Mouse (Mus musculus): Measurements from ENCODE around the gene Xxylt1. TPM values are rescaled to one million over a fixed set of nuclear protein-coding genes. Genes with fewer than 3 reads are reported as not detected.

Xxylt1 gene
- total and polyA plus RNA-seq, 3 experiments = 21.5 to 45.7 (median 35.1) TPM

GRCm38 (mm10) chr16:30992568-30992967 lies 88.7 kb downstream of the Xxylt1 start:
- no peak for DNase-seq (ENCODE audit: extremely low read depth)
- Histone ChIP-seq H3K36me3 (replicated peaks in 1 of 2; ENCODE audit: control insufficient read depth in 1 of 2, insufficient read depth in 1 of 2, low read length in 1 of 2) (peaks cover 0 to 28% of the 10 kb centered on the region in 2 experiments), H3K27ac (ENCODE audit: insufficient read depth, low read depth) (no peak overlapping the region), H3K9me3 (replicated peaks; ENCODE audit: low read length) (no peaks in the 10 kb centered on the region), H3K4me1 (ENCODE audit: control insufficient read depth in 1 of 2, insufficient read depth in 2 of 2) (peaks cover 17 to 89% of the 10 kb centered on the region in 2 experiments), H3K79me2 (replicated peaks; ENCODE audit: control insufficient read depth, extremely low read depth, insufficient read depth, poor library complexity, severe bottlenecking) (no peaks in the 10 kb centered on the region), H3K9ac (ENCODE audit: insufficient read depth, low read depth) (no peak overlapping the region), H3K4me3 (replicated peaks in 1 of 3; ENCODE audit: low read depth in 2 of 3, low read length in 2 of 3, poor library complexity in 1 of 3) (no peak overlapping the region), H3K27me3 (replicated peaks) (no peaks in the 10 kb centered on the region), H3K4me2 (ENCODE audit: insufficient read depth, low read depth, poor library complexity, severe bottlenecking) (no peak overlapping the region)
- dilution Hi-C loops (cut with MboI; ENCODE audit: extremely low pct_ligation_motif_present, extremely low pct_unique_long_range_greater_than_20kb, low sequenced_read_pairs) = no loop called here
- in situ Hi-C loops (cut with MboI; ENCODE audit: low pct_ligation_motif_present, low pct_unique_long_range_greater_than_20kb, low sequenced_read_pairs) = no loop called here
- TF ChIP-seq JUN (IDR thresholded peaks at IDR 0.05; ENCODE audit: insufficient read depth, low read depth, low read length) = no peak
- TF ChIP-seq E2F4 (IDR thresholded peaks at IDR 0.05; ENCODE audit: insufficient replicate concordance, low read depth, low read length) = no peak
- no peak for TF ChIP-seq TBP (conservative IDR thresholded peaks at IDR 0.05; ENCODE audit: low read depth, low read length)

- no peak for TF ChIP-seq MAZ (IDR thresholded peaks at IDR 0.05; ENCODE audit: low read depth, low read length)
- Histone ChIP-seq H3K9me3 (replicated peaks; ENCODE audit: low read length) (no peaks in the 10 kb centered on the region), H3K4me2 (ENCODE audit: insufficient read depth, low read depth, poor library complexity, severe bottlenecking) (no peak overlapping the region), H3K4me3 (replicated peaks in 1 of 3; ENCODE audit: low read depth in 2 of 3, low read length in 2 of 3, poor library complexity in 1 of 3) (no peak overlapping the region), H3K9ac (ENCODE audit: insufficient read depth, low read depth) (no peak overlapping the region), H3K27ac (ENCODE audit: insufficient read depth, low read depth) (no peak overlapping the region), H3K4me1 (ENCODE audit: control insufficient read depth in 1 of 2, insufficient read depth in 2 of 2) (peaks cover 14 to 73% of the 10 kb centered on the region in 2 experiments), H3K27me3 (replicated peaks) (no peaks in the 10 kb centered on the region), H3K36me3 (replicated peaks in 1 of 2; ENCODE audit: control insufficient read depth in 1 of 2, insufficient read depth in 1 of 2, low read length in 1 of 2) (peaks cover 0 to 32% of the 10 kb centered on the region in 2 experiments), H3K79me2 (replicated peaks; ENCODE audit: control insufficient read depth, extremely low read depth, insufficient read depth, poor library complexity, severe bottlenecking) (no peaks in the 10 kb centered on the region)
- in situ Hi-C loops (cut with MboI; ENCODE audit: low pct_ligation_motif_present, low pct_unique_long_range_greater_than_20kb, low sequenced_read_pairs) (no loop called here), dilution Hi-C loops (cut with MboI; ENCODE audit: extremely low pct_ligation_motif_present, extremely low pct_unique_long_range_greater_than_20kb, low sequenced_read_pairs) (no loop called here)
- no peak for DNase-seq (ENCODE audit: extremely low read depth)
Measured at GRCm38 (mm10) chr16:30990661-30991060, 90.6 kb downstream of the Xxylt1 start.

GRCm38 (mm10) chr16:30988225-30988624 lies 93.0 kb downstream of the Xxylt1 start:
- DNase-seq (ENCODE audit: extremely low read depth) = no peak
- dilution Hi-C loops (cut with MboI; ENCODE audit: extremely low pct_ligation_motif_present, extremely low pct_unique_long_range_greater_than_20kb, low sequenced_read_pairs) = no loop called here
- no peak overlapping the region for H3K4me3 ChIP-seq (replicated peaks in 1 of 3; ENCODE audit: low read depth in 2 of 3, low read length in 2 of 3, poor library complexity in 1 of 3)
- H3K79me2 ChIP-seq (replicated peaks; ENCODE audit: control insufficient read depth, extremely low read depth, insufficient read depth, poor library complexity, severe bottlenecking) = no peaks in the 10 kb centered on the region
- no peak overlapping the region for H3K4me2 ChIP-seq (ENCODE audit: insufficient read depth, low read depth, poor library complexity, severe bottlenecking)
- H3K9ac ChIP-seq (ENCODE audit: insufficient read depth, low read depth) = no peak overlapping the region
- H3K27me3 ChIP-seq (replicated peaks) = no peaks in the 10 kb centered on the region
- H3K27ac ChIP-seq (ENCODE audit: insufficient read depth, low read depth) = no peak overlapping the region
- no peaks in the 10 kb centered on the region for H3K9me3 ChIP-seq (replicated peaks; ENCODE audit: low read length)
- no peak for TF ChIP-seq MYC (IDR thresholded peaks at IDR 0.05; ENCODE audit: low read depth, low read length)
- TF ChIP-seq BHLHE40 (IDR thresholded peaks at IDR 0.05; ENCODE audit: low read depth, low read length) = peak; percentile 60
- peaks cover 10 to 57% of the 10 kb centered on the region in 2 experiments for H3K4me1 ChIP-seq (ENCODE audit: control insufficient read depth in 1 of 2, insufficient read depth in 2 of 2)
- in situ Hi-C loops (cut with MboI; ENCODE audit: low pct_ligation_motif_present, low pct_unique_long_range_greater_than_20kb, low sequenced_read_pairs) = loop anchor here (5.0 kb wide), 1 partner anchor 79 kb away; no protein-coding TSS in a partner anchor
- peaks cover 0 to 54% of the 10 kb centered on the region in 2 experiments for H3K36me3 ChIP-seq (replicated peaks in 1 of 2; ENCODE audit: control insufficient read depth in 1 of 2, insufficient read depth in 1 of 2, low read length in 1 of 2)

GRCm38 (mm10) chr16:30987684-30988083 lies 93.5 kb downstream of the Xxylt1 start:
- peaks cover 10 to 54% of the 10 kb centered on the region in 2 experiments for H3K4me1 ChIP-seq (ENCODE audit: control insufficient read depth in 1 of 2, insufficient read depth in 2 of 2)
- no peaks in the 10 kb centered on the region for H3K79me2 ChIP-seq (replicated peaks; ENCODE audit: control insufficient read depth, extremely low read depth, insufficient read depth, poor library complexity, severe bottlenecking)
- H3K36me3 ChIP-seq (replicated peaks in 1 of 2; ENCODE audit: control insufficient read depth in 1 of 2, insufficient read depth in 1 of 2, low read length in 1 of 2) = peaks cover 0 to 54% of the 10 kb centered on the region in 2 experiments
- no peak overlapping the region for H3K27ac ChIP-seq (ENCODE audit: insufficient read depth, low read depth)
- H3K9ac ChIP-seq (ENCODE audit: insufficient read depth, low read depth) = no peak overlapping the region
- in situ Hi-C loops (cut with MboI; ENCODE audit: low pct_ligation_motif_present, low pct_unique_long_range_greater_than_20kb, low sequenced_read_pairs) = loop anchor here (5.0 kb wide), 1 partner anchor 80 kb away; no protein-coding TSS in a partner anchor
- H3K4me2 ChIP-seq (ENCODE audit: insufficient read depth, low read depth, poor library complexity, severe bottlenecking) = no peak overlapping the region
- DNase-seq (ENCODE audit: extremely low read depth) = no peak
- H3K4me3 ChIP-seq (replicated peaks in 1 of 3; ENCODE audit: low read depth in 2 of 3, low read length in 2 of 3, poor library complexity in 1 of 3) = no peak overlapping the region
- no peaks in the 10 kb centered on the region for H3K9me3 ChIP-seq (replicated peaks; ENCODE audit: low read length)
- H3K27me3 ChIP-seq (replicated peaks) = no peaks in the 10 kb centered on the region
- dilution Hi-C loops (cut with MboI; ENCODE audit: extremely low pct_ligation_motif_present, extremely low pct_unique_long_range_greater_than_20kb, low sequenced_read_pairs) = no loop called here
- TF ChIP-seq MAX (IDR thresholded peaks at IDR 0.05; ENCODE audit: low read length) (no peak), GABPA (IDR thresholded peaks at IDR 0.05; ENCODE audit: insufficient replicate concordance, low read depth, low read length) (no peak), CHD1 (IDR thresholded peaks at IDR 0.05; ENCODE audit: low read depth, low read length) (no peak), PAX5 (IDR thresholded peaks at IDR 0.05; ENCODE audit: low read length) (no peak), ZNF384 (IDR thresholded peaks at IDR 0.05; ENCODE audit: low read depth, low read length) (no peak), EP300 (IDR thresholded peaks at IDR 0.05; ENCODE audit: low read length) (no peak), UBTF (IDR thresholded peaks at IDR 0.05; ENCODE audit: low read depth, low read length) (no peak), TCF12 (IDR thresholded peaks at IDR 0.05; ENCODE audit: low read depth, low read length) (no peak), SMC3 (IDR thresholded peaks at IDR 0.05; ENCODE audit: low read depth, low read length) (no peak), POLR2AphosphoS2 (IDR thresholded peaks at IDR 0.05; ENCODE audit: low read depth, low read length) (no peak), BHLHE40 (IDR thresholded peaks at IDR 0.05; ENCODE audit: low read depth, low read length) (no peak), ZC3H11A (IDR thresholded peaks at IDR 0.05; ENCODE audit: low read depth, low read length) (no peak), NELFE (IDR thresholded peaks at IDR 0.05; ENCODE audit: low read depth, low read length) (no peak), MXI1 (IDR thresholded peaks at IDR 0.05; ENCODE audit: low read depth, low read length) (no peak), POLR2A (IDR thresholded peaks at IDR 0.05; ENCODE audit: low read depth, low read length) (no peak)
